Mouse (Mus musculus): ENCODE measurements at regions not wholly inside any gene's neighbourhood (a gene's known extent, or its start where the extent isn't known, plus 50 kb on each side); places are given as distances from the start of the nearest gene placed in this dataset.

DNA sequence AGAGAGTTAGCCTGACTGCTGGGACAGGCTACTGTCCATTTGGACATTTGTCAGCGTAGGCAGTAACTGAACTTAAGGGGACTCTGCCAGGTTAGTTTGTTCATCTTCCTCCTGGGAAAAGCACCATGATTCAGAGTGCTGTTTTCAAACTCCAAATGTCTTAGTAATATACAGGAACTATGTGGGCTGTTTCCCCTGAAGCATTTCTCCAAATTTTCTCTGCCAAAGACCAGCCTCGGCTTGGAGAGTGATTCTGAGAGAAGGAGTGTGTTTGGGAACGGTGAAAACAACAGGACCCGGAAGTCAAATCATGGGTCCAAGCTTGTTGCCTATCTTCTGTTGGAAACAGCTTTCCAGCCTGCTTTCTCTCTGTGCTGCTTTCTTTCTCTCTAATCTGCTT is 52.1 kb downstream of the Rprm start:
- 93% methylated on average over 4 of the region's 4 CpGs for WGBS
- no peaks in the 10 kb centered on the region for H3K9me3 ChIP-seq (replicated peaks; ENCODE audit: control insufficient read depth, low read length)
- H3K27ac ChIP-seq (ENCODE audit: low read depth, low read length): no peak overlapping the region
- no peak for ATAC-seq
- H3K27me3 ChIP-seq (replicated peaks; ENCODE audit: control insufficient read depth, insufficient read depth, low read length): no peaks in the 10 kb centered on the region
- H3K36me3 ChIP-seq (ENCODE audit: control insufficient read depth, insufficient read depth, low read length): no peaks in the 10 kb centered on the region
- H3K4me1 ChIP-seq (ENCODE audit: control insufficient read depth, insufficient read depth, low read length): no peaks in the 10 kb centered on the region
- DNase-seq (ENCODE audit: low spot score): no peak
- no peak overlapping the region for H3K9ac ChIP-seq (ENCODE audit: low read length)
- H3K4me2 ChIP-seq (ENCODE audit: low read length): no peak overlapping the region
- H3K4me3 ChIP-seq (ENCODE audit: low read depth, low read length): no peak overlapping the region

DNA sequence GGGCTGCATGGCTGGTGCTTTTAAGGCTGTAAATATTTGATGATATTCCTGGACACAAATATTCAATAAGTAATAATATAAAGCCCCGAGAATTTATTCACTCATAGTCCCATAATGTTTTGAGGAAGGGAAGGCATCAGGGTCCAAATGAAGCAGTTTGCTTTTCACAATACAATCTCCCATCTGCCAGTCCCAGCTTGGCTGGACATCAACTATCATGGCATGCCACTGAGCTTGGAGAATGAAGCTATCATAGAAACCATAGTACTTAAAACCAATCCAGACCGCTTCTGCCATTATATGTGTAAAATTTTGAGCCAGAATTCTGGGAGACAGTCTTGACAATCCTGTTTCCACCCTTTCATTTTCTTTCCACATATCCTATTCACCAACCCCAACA is 56.5 kb downstream of the Rprm start:
- no peaks in the 10 kb centered on the region for H3K27me3 ChIP-seq (replicated peaks; ENCODE audit: control insufficient read depth, insufficient read depth, low read length)
- ATAC-seq (no peak), DNase-seq (ENCODE audit: low spot score) (no peak)
- no peak overlapping the region for H3K4me2 ChIP-seq (ENCODE audit: low read length)
- no peaks in the 10 kb centered on the region for H3K36me3 ChIP-seq (ENCODE audit: control insufficient read depth, insufficient read depth, low read length)
- 94% methylated on average over 2 of the region's 2 CpGs for WGBS
- no peak overlapping the region for H3K4me3 ChIP-seq (ENCODE audit: low read depth, low read length)
- no peaks in the 10 kb centered on the region for H3K9me3 ChIP-seq (replicated peaks; ENCODE audit: control insufficient read depth, low read length)
- H3K9ac ChIP-seq (ENCODE audit: low read length): no peak overlapping the region
- no peaks in the 10 kb centered on the region for H3K4me1 ChIP-seq (ENCODE audit: control insufficient read depth, insufficient read depth, low read length)
- H3K27ac ChIP-seq (ENCODE audit: low read depth, low read length): no peak overlapping the region

DNA sequence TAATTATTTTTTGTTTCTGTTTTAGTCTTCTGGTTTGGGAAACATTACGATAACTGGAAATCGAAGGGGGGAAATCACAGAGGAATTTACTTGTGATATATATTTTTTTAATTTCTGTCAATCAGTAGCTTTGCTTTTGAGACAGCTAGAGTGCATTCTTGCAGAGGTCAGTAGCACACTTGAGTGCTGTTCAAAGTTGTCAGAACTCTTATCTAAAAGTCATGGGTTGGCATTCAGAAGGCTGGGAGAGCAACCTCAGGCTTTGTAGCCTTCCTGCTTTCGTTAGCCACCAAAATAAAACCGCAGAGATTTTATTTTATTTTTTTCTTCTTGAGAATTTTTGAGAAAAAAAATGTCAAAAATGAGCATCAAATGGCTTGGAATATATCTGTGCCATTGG is 62.6 kb downstream of the Rprm start:
- no peak for DNase-seq (ENCODE audit: low spot score)
- ATAC-seq: no peak
- Histone ChIP-seq H3K27me3 (replicated peaks; ENCODE audit: control insufficient read depth, insufficient read depth, low read length) (no peaks in the 10 kb centered on the region), H3K4me3 (ENCODE audit: low read depth, low read length) (no peak overlapping the region), H3K36me3 (ENCODE audit: control insufficient read depth, insufficient read depth, low read length) (no peaks in the 10 kb centered on the region), H3K9ac (ENCODE audit: low read length) (no peak overlapping the region), H3K27ac (ENCODE audit: low read depth, low read length) (no peak overlapping the region), H3K4me2 (ENCODE audit: low read length) (no peak overlapping the region), H3K9me3 (replicated peaks; ENCODE audit: control insufficient read depth, low read length) (no peaks in the 10 kb centered on the region), H3K4me1 (ENCODE audit: control insufficient read depth, insufficient read depth, low read length) (no peaks in the 10 kb centered on the region)
- WGBS: 91% methylated on average over 4 of the region's 4 CpGs

DNA sequence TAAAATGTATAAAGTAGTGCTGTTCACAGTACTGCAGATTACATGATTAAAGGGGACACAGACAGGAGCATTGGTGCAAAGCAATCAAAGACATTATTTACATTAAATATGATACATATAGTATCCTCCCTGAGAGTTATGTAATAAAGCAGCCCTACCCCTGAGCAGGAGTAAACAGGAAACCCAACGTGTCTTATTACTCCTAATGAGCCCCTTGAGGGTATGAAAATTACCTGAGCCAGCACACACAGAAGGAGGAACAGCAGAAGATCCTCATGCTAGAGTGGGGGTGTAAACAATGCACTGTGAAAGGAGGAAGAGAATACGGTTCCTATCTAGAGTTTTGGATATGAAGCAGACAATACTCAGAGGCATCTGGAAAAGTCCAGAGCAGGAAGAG is 95.2 kb downstream of the Rprm start:
- DNase-seq (ENCODE audit: low spot score): no peak
- no peaks in the 10 kb centered on the region for H3K9me3 ChIP-seq (replicated peaks; ENCODE audit: control insufficient read depth, low read length)
- 59% methylated on average over 2 of the region's 2 CpGs for WGBS
- H3K27ac ChIP-seq (ENCODE audit: low read depth, low read length): no peak overlapping the region
- no peak overlapping the region for H3K4me3 ChIP-seq (ENCODE audit: low read depth, low read length)
- no peak overlapping the region for H3K9ac ChIP-seq (ENCODE audit: low read length)
- no peaks in the 10 kb centered on the region for H3K4me1 ChIP-seq (ENCODE audit: control insufficient read depth, insufficient read depth, low read length)
- no peak for ATAC-seq
- H3K27me3 ChIP-seq (replicated peaks; ENCODE audit: control insufficient read depth, insufficient read depth, low read length): no peaks in the 10 kb centered on the region
- H3K36me3 ChIP-seq (ENCODE audit: control insufficient read depth, insufficient read depth, low read length): no peaks in the 10 kb centered on the region
- no peak overlapping the region for H3K4me2 ChIP-seq (ENCODE audit: low read length)

DNA sequence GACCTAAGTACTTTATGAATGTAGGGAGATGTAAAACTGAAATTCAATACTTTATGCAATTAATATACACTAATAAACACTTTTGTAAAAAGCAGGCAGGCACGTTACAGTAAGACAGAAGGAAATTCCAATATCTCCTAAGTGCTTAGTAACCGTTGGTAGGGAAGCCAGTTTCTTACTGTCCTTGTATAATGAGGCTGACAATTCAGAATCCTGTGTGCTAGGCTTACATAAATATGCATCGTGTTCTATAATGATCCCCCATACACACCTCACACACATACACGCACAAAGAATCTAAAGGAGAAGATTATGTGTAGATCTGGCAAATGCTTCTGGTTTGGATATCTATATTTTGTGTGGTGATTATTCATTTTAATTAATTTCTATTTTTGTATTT is 109.6 kb downstream of the Rprm start:
- H3K36me3 ChIP-seq (ENCODE audit: control insufficient read depth, insufficient read depth, low read length): no peaks in the 10 kb centered on the region
- no peaks in the 10 kb centered on the region for H3K27me3 ChIP-seq (replicated peaks; ENCODE audit: control insufficient read depth, insufficient read depth, low read length)
- no peaks in the 10 kb centered on the region for H3K4me1 ChIP-seq (ENCODE audit: control insufficient read depth, insufficient read depth, low read length)
- no peak overlapping the region for H3K9ac ChIP-seq (ENCODE audit: low read length)
- H3K27ac ChIP-seq (ENCODE audit: low read depth, low read length): no peak overlapping the region
- peak; percentile 46 for DNase-seq (ENCODE audit: low spot score)
- H3K9me3 ChIP-seq (replicated peaks; ENCODE audit: control insufficient read depth, low read length): no peaks in the 10 kb centered on the region
- 60% methylated on average over 4 of the region's 4 CpGs for WGBS
- no peak overlapping the region for H3K4me3 ChIP-seq (ENCODE audit: low read depth, low read length)
- peak; percentile 48; the same call in 1 of the 2 replicates for ATAC-seq
- no peak overlapping the region for H3K4me2 ChIP-seq (ENCODE audit: low read length)

DNA sequence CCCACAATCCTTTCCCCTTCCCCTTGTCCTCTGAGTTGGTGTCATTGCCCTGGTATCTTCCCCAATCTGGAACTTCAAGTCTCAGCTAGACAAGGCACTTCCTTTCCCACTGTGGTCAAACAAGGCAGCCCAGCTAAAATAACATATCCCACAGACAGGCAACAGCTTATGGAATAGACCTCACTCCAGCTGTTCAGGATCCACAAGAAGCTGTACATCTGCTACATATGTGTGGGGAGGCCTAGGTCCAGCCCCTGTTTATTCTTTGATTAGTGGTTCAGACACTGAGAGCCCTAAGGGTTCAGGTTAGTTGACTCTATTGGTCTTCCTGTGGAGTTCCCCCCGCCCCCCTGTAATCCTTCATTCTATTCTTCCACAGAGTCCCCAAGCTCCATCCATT is 124.9 kb downstream of the Rprm start:
- H3K36me3 ChIP-seq (ENCODE audit: control insufficient read depth, insufficient read depth, low read length): no peaks in the 10 kb centered on the region
- H3K4me3 ChIP-seq (ENCODE audit: low read depth, low read length): no peak overlapping the region
- WGBS: 39% methylated on average over 1 of the region's 1 CpGs
- H3K27ac ChIP-seq (ENCODE audit: low read depth, low read length): no peak overlapping the region
- no peaks in the 10 kb centered on the region for H3K9me3 ChIP-seq (replicated peaks; ENCODE audit: control insufficient read depth, low read length)
- DNase-seq (ENCODE audit: low spot score) (no peak), ATAC-seq (no peak)
- no peak overlapping the region for H3K9ac ChIP-seq (ENCODE audit: low read length)
- no peaks in the 10 kb centered on the region for H3K4me1 ChIP-seq (ENCODE audit: control insufficient read depth, insufficient read depth, low read length)
- H3K4me2 ChIP-seq (ENCODE audit: low read length): no peak overlapping the region
- H3K27me3 ChIP-seq (replicated peaks; ENCODE audit: control insufficient read depth, insufficient read depth, low read length): no peaks in the 10 kb centered on the region

DNA sequence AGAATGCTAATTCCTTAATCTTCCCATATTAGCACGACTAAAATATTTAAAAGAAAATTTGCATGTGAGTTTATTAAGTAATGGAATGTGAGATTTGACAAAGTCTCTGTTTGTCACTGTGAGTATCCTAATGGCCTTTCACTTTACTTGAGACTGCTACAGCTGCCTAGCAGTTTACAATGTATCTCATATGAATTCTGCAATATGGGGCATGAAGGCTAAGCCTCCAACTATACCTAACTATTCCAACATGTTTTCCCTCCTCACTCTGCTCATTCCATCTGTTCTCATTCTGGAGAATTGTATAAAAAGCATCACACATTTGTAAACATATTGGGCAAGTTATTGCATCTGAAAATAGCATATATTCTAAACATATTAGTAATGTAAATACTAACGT is 137.1 kb downstream of the Rprm start:
- DNase-seq (ENCODE audit: low spot score): peak; percentile 37

DNA sequence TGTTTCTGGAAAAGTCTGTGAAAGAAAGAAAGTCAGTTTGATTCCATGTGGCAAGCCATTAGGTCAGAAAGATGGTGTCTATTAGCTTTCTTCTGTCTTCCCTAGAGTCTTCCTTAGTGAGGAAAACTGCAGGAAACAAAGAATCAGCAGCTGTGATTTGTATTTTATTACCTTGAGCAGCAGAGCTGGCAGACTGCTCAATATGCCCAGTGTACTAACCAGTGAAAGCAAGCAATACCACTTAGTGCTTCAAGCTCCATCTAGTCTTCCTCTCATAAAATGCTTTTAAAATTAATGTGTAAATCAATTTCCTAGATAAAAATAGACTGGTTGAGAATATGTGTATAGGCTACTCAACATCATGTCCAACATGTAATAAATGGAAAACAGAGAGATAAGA is 137.8 kb downstream of the Rprm start:
- DNase-seq (ENCODE audit: low spot score) (no peak), ATAC-seq (no peak)
- H3K27me3 ChIP-seq (replicated peaks; ENCODE audit: control insufficient read depth, insufficient read depth, low read length): no peaks in the 10 kb centered on the region
- no peak overlapping the region for H3K4me2 ChIP-seq (ENCODE audit: low read length)
- no peak overlapping the region for H3K4me3 ChIP-seq (ENCODE audit: low read depth, low read length)
- no peaks in the 10 kb centered on the region for H3K4me1 ChIP-seq (ENCODE audit: control insufficient read depth, insufficient read depth, low read length)
- no peaks in the 10 kb centered on the region for H3K9me3 ChIP-seq (replicated peaks; ENCODE audit: control insufficient read depth, low read length)
- no peak overlapping the region for H3K9ac ChIP-seq (ENCODE audit: low read length)
- no peak overlapping the region for H3K27ac ChIP-seq (ENCODE audit: low read depth, low read length)
- H3K36me3 ChIP-seq (ENCODE audit: control insufficient read depth, insufficient read depth, low read length): no peaks in the 10 kb centered on the region

More for the DNA sequence above, 137.1 kb downstream of the Rprm start:
- H3K4me2 ChIP-seq (ENCODE audit: low read length): no peak overlapping the region
- WGBS: 66% methylated on average over 2 of the region's 2 CpGs
- H3K27me3 ChIP-seq (replicated peaks; ENCODE audit: control insufficient read depth, insufficient read depth, low read length): no peaks in the 10 kb centered on the region
- no peak overlapping the region for H3K4me3 ChIP-seq (ENCODE audit: low read depth, low read length)
- no peaks in the 10 kb centered on the region for H3K36me3 ChIP-seq (ENCODE audit: control insufficient read depth, insufficient read depth, low read length)
- no peaks in the 10 kb centered on the region for H3K4me1 ChIP-seq (ENCODE audit: control insufficient read depth, insufficient read depth, low read length)
- H3K9me3 ChIP-seq (replicated peaks; ENCODE audit: control insufficient read depth, low read length): no peaks in the 10 kb centered on the region
- no peak overlapping the region for H3K9ac ChIP-seq (ENCODE audit: low read length)
- H3K27ac ChIP-seq (ENCODE audit: low read depth, low read length): no peak overlapping the region
- ATAC-seq: no peak

DNA sequence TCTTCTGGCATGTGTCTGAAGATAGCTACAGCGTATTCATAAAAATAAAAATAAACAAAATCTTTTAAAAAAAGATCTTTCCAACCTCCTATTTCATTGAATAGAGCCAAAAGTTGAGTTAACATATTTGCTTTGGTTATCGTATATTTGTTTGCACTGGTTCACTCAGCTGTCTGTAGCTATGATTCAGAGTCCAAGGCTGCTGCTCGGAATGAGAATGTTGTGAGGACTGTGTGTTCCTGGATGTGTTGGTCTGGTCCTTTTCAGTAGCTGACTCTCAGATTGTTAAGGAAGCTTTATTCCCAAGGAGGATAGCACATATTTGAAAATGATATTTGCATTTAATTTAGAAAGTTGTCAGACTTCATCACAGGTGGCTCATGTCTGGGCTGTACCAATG is 173.5 kb downstream of the Rprm start:
- 97% methylated on average over 3 of the region's 3 CpGs for whole genome bisulfite sequencing
- Histone ChIP-seq H3K27me3 (replicated peaks; ENCODE audit: control insufficient read depth, insufficient read depth, low read length) (no peaks in the 10 kb centered on the region), H3K9ac (ENCODE audit: low read length) (no peak overlapping the region), H3K9me3 (replicated peaks; ENCODE audit: control insufficient read depth, low read length) (no peaks in the 10 kb centered on the region), H3K4me3 (ENCODE audit: low read depth, low read length) (no peak overlapping the region), H3K4me1 (ENCODE audit: control insufficient read depth, insufficient read depth, low read length) (no peaks in the 10 kb centered on the region), H3K27ac (ENCODE audit: low read depth, low read length) (no peak overlapping the region), H3K36me3 (ENCODE audit: control insufficient read depth, insufficient read depth, low read length) (no peaks in the 10 kb centered on the region), H3K4me2 (ENCODE audit: low read length) (no peak overlapping the region)
- DNase-seq (ENCODE audit: low spot score) (no peak), ATAC-seq (no peak)

All from forebrain, embryonic 14.5 days (tissue).